Mouse (Mus musculus) fat pad, adult 2 months (tissue): ENCODE data around the gene BC048562.

ENCODE experiments used
- DNase-seq: peaks from one replicate; pipeline ENCODE4 v3.0.0-alpha.2; 2011; ENCODE audit warnings: low read depth, low spot score; ENCODE audit errors: extremely low read depth

Gene BC048562

DNA sequence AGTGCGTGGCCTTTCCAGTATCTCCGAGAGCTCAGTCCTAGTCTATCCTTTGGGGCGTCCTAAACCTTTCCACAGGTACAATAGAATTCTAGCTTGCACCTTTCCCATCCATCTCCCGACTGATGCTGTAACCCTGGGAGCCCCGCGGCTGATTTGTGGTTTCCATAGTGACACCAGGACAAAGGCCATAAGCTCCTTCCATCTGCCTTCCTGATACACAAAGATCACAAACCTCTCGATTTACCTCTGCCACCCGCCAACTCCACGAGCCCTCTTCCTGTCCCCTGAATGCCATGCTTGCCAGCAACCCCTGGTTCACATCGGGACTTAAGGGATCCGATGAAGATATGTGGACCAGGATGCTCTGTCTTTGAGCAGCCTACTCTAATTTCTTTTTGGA is 43.0 kb downstream of the BC048562 start:
- no peak for DNase-seq

- DNase-seq = no peak
These were observed 43.6 kb downstream of the BC048562 start, which contains the start of gene Lamb2 for GRCm38 (mm10) chr9:108479721-108480351. Lamb2 (plus strand) TSS chr9:108479736.

GRCm38 (mm10) chr9:108480813-108481519 is 44.7 kb downstream of the BC048562 start:
- no peak for DNase-seq

DNA sequence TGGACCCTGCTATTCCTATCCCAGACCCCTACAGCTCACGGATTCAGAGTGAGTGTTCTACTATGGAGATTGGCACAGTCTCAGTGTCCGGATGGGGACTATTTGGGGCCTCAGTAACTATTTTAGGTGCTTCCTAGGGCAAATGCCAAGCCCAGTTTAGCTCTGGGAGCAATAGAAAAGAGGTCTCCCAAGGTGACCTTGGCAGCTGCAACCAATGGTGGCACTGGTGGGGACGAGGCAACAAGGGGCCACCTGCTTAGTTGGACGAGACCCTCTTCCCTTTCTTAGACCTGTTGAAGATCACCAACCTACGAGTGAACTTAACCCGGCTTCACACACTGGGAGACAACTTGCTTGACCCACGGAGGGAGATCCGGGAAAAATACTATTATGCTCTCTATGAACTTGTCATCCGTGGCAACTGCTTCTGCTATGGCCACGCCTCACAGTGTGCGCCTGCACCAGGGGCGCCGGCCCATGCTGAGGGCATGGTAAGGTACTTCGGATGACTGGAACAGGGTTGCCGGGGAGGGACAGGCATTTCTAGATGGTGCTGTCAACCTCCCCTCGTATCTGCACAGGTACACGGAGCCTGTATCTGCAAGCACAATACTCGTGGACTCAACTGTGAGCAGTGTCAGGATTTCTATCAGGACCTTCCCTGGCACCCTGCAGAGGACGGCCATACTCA is 45.4 kb downstream of the BC048562 start:
- DNase-seq = no peak

DNA sequence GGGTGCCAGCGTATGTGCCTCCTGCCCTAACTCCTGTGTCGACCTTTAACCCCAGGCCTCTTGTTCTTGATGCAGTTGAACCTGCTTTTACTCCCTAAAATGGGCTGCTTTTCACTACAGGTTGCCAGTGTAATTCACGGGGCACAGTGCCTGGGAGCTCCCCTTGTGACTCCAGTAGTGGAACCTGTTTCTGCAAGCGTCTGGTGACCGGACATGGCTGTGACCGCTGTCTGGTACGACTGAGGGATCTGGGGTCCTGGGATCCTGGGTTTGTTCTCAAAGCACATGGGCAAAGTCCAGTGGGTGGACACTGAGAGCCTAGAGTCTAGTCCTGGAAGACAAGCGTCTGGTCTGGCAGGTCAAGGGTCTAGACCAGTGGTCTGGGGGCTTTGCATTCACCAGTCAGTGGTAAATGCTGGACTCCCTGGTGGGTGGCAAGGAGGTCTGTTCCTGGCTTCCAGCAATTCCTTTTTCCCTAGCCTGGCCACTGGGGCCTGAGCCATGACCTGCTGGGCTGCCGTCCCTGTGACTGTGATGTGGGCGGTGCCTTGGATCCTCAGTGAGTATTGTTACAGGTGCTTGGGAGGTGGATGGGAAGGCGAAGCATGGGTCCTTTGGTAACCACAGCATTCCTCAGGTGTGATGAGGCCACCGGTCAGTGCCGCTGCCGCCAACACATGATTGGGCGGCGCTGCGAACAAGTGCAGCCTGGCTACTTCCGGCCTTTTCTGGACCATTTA is 46.9 kb downstream of the BC048562 start:
- DNase-seq = no peak

DNA sequence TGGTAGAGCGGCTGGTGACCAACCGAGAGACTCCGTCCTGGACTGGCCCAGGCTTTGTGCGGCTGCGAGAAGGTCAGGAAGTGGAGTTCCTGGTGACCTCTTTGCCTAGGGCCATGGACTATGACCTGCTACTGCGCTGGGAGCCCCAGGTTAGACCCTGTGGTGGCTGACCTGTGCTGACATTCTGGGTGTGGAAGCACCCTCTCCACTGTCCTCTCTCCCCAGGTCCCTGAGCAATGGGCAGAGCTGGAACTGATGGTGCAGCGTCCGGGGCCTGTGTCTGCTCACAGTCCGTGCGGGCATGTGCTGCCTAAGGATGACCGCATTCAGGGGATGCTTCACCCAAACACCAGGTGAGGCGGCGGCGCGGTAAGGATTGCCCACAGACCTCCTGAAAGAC is 47.7 kb downstream of the BC048562 start:
- DNase-seq = no peak

GRCm38 (mm10) chr9:108485301-108485875 is 49.1 kb downstream of the BC048562 start:
- DNase-seq = no peak

- no peak for DNase-seq
These were observed 50.8 kb downstream of the BC048562 start for GRCm38 (mm10) chr9:108486973-108487530.

DNA sequence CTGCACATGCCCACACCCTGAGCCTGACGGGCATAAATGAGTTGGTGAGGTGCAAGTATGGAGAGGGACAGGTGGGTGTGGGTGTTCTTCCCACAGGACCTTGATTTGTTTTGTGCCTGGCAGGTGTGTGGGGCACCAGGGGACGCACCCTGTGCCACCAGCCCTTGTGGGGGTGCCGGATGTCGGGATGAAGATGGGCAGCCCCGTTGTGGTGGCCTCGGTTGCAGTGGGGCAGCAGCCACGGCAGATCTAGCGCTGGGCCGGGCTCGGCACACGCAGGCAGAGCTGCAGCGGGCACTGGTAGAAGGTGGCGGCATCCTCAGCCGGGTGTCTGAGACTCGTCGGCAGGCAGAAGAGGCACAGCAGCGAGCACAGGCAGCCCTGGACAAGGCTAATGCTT is 52.1 kb downstream of the BC048562 start:
- DNase-seq = no peak

DNA sequence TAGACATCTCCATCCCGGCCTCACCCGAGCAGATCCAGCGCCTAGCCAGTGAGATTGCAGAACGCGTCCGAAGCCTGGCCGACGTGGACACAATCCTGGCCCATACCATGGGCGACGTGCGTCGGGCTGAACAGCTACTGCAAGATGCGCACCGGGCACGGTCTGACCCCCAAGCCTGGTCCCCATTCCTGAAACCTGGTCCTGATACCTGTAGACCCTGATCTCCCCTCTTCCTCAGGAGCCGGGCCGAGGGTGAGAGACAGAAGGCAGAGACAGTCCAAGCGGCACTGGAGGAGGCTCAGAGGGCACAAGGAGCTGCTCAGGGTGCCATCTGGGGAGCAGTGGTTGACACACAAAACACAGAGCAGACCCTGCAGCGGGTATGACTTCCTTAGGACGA is 52.9 kb downstream of the BC048562 start:
- no peak for DNase-seq

GRCm38 (mm10) chr9:108489702-108490558 is 53.6 kb downstream of the BC048562 start:
- DNase-seq = no peak

DNA sequence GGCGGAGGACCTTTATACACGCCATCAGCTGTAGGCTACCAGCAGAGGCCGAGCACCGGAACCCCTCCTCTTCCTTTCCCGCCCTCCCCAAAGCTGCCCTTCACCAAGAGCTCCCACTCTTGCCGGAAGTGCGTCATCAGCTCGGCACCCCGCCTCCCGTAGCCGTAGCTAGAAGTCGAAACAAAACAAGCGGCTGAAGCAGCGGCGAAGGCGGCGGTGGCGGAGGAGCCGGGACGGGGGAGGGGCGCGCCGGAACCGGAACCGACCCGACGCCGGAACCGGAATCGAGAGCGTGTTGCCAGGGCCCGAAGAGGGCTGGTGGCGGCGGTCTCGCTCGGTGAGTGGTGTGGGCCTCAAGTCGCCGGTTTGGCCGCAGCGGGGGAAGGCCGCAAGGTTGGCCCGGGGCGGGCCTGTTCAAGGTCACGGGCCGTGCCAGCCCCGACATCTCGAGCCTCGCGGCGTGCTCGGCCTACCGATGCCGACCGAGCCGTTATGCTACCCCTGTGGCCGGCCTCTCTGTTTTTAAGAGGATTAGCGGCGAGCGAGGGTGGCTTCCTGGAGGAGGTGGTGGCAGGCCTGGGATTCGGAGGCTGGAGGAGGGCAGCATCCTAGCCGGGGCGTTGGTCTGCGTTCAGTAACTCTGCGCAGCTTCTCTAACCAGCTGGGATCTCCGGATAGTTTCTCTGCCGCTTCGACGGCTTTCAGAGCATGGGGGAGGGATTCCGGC is 54.4 kb downstream of the BC048562 start, which contains the start of gene Usp19:
Usp19 (plus strand) TSS at position 44 of the 727 bp plus-strand sequence.
- peak; percentile 64 for DNase-seq

- no peak for DNase-seq
These were observed 55.0 kb downstream of the BC048562 start for GRCm38 (mm10) chr9:108491286-108491580.

GRCm38 (mm10) chr9:108492043-108492750 is 55.9 kb downstream of the BC048562 start:
- no peak for DNase-seq

DNA sequence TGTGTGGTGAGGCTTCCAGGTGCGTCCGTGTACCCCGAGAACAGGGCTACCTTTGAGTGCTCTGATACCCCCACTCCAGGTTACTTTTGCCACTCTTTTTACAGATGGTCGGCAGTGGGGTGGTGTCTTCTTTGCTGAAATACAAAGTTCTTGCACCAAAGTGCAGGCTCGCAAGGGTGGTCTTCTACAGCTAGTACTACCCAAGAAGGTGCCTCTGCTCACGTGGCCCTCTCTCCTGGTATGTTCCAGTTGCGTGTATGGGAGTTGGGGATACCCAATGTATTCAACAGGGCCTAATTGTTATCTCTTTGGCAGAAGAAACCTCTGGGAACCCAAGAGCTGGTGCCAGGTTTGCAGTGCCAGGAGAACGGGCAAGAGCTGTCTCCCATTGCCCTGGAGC is 57.0 kb downstream of the BC048562 start:
- DNase-seq = no peak

- DNase-seq = no peak
These were observed 58.0 kb downstream of the BC048562 start for GRCm38 (mm10) chr9:108494146-108494825.

- DNase-seq = no peak
These were observed 58.6 kb downstream of the BC048562 start for GRCm38 (mm10) chr9:108494905-108495304.
